Mouse (Mus musculus): ENCODE data around the gene Ptprd. TPM values are rescaled to one million over a fixed set of nuclear protein-coding genes. Genes with fewer than 3 reads are reported as not detected.

The Ptprd gene
- polyA plus RNA-seq, 1 experiment from 2014 or later: 161 TPM

DNA sequence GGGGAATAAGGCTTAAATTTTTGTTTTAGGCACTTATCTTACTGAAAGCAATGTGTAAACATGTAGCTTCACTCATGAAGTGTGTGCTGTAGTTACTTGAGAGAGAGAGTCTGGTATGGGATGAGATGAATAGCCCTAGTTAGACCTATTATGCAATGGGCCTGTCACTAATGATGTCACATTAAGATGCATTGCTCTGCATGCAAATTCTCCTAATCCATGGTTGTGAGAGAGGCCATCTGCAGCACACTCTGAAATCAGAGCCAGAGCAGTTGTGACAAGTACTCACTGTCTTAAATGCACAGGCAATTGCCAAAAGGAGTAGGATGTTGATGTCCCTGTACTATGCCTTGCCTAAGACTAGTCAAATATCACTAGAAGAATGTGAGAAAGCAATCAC is 850.0 kb downstream of the Ptprd start:
- no peak overlapping the region for H3K4me3 ChIP-seq (replicated peaks; ENCODE audit: low read length)
- no peaks in the 10 kb centered on the region for H3K27me3 ChIP-seq (replicated peaks; ENCODE audit: control insufficient read depth, insufficient read depth, low read length)
- no peaks in the 10 kb centered on the region for H3K36me3 ChIP-seq (ENCODE audit: control insufficient read depth, insufficient read depth)
- no peaks in the 10 kb centered on the region for H3K9me3 ChIP-seq (ENCODE audit: control insufficient read depth, low read length)
- H3K4me1 ChIP-seq (replicated peaks; ENCODE audit: control insufficient read depth, insufficient read depth, low read length): 0 out of 2 replicates have a peak, but pooled peaks cover 2% of the 10 kb centered on the region
- no peak overlapping the region for H3K27ac ChIP-seq (ENCODE audit: low read length)
- H3K4me2 ChIP-seq (ENCODE audit: low read length): no peak overlapping the region
- H3K9ac ChIP-seq (replicated peaks; ENCODE audit: low read depth, low read length): no peak overlapping the region
- ATAC-seq: peak; percentile 87

GRCm38 (mm10) chr4:77327198-77327597 is 884.6 kb downstream of the Ptprd start:
- H3K27ac ChIP-seq (ENCODE audit: low read length): no peak overlapping the region
- ATAC-seq: no peak
- no peaks in the 10 kb centered on the region for H3K36me3 ChIP-seq (ENCODE audit: control insufficient read depth, insufficient read depth)
- no peaks in the 10 kb centered on the region for H3K27me3 ChIP-seq (replicated peaks; ENCODE audit: control insufficient read depth, insufficient read depth, low read length)
- no peaks in the 10 kb centered on the region for H3K9me3 ChIP-seq (ENCODE audit: control insufficient read depth, low read length)
- no peak overlapping the region for H3K9ac ChIP-seq (replicated peaks; ENCODE audit: low read depth, low read length)
- H3K4me3 ChIP-seq (replicated peaks; ENCODE audit: low read length): no peak overlapping the region
- 87% methylated on average over 4 of the region's 4 CpGs for WGBS
- H3K4me2 ChIP-seq (ENCODE audit: low read length): no peak overlapping the region
- no peaks in the 10 kb centered on the region for H3K4me1 ChIP-seq (replicated peaks; ENCODE audit: control insufficient read depth, insufficient read depth, low read length)

DNA sequence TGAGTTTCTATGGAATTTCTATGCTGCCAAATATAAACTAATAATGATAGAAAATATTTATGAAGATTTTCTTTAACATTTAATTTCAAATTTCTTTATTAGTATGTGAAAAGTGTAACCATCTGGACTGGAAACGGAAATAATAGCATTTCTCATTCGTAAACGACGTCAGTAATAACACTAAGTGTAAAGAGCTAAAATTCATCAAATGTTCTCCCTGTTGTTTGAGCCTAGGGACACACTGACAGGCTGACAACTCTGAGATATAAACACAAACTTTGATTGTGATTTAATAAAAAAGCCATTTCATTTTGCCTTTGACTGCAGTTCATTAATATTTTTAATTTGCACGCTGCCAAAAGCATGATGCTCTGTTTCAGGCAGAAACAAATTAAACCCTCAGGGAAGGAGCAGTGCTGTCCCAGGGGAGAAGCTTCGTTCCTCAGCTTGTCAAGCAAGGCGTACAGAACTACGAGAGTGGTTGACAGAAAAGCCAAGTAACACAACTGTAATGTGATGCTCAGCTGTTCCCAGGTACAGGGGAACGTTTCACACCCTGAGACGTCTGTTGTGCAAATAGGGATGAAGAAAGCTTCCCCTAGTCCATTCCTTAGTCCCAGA is 894.6 kb downstream of the Ptprd start:
- Histone ChIP-seq H3K36me3 (ENCODE audit: control insufficient read depth, insufficient read depth) (no peaks in the 10 kb centered on the region), H3K4me2 (ENCODE audit: low read length) (no peak overlapping the region), H3K4me3 (replicated peaks; ENCODE audit: low read length) (no peak overlapping the region), H3K9ac (replicated peaks; ENCODE audit: low read depth, low read length) (no peak overlapping the region), H3K27ac (ENCODE audit: low read length) (no peak overlapping the region), H3K27me3 (replicated peaks; ENCODE audit: control insufficient read depth, insufficient read depth, low read length) (no peaks in the 10 kb centered on the region), H3K9me3 (ENCODE audit: control insufficient read depth, low read length) (no peaks in the 10 kb centered on the region), H3K4me1 (replicated peaks; ENCODE audit: control insufficient read depth, insufficient read depth, low read length) (peaks cover 5% of the 10 kb centered on the region)
- peak; percentile 70 for ATAC-seq
- 17% methylated on average over 10 of the region's 10 CpGs for WGBS

DNA sequence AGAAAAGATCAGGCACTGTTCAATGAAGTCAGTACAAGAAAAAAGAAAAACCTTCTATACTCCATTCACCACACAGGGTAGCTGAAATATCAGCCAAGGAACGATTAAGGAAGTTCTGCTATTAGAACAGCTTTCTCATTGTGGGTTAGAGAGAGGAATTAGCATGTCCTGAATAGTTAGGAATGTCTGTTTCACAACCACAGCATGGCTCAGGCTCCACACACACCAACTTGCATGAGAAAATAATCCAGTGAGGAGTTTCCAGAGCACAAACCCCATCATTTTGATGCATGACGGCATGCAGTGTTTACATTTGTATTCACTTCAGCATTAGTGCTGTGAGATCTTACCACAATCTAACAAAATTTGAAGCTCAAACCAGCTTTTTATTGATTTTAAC is 895.1 kb downstream of the Ptprd start:
- H3K4me3 ChIP-seq (replicated peaks; ENCODE audit: low read length): no peak overlapping the region
- H3K9ac ChIP-seq (replicated peaks; ENCODE audit: low read depth, low read length): no peak overlapping the region
- no peaks in the 10 kb centered on the region for H3K9me3 ChIP-seq (ENCODE audit: control insufficient read depth, low read length)
- H3K4me2 ChIP-seq (ENCODE audit: low read length): no peak overlapping the region
- no peaks in the 10 kb centered on the region for H3K36me3 ChIP-seq (ENCODE audit: control insufficient read depth, insufficient read depth)
- H3K4me1 ChIP-seq (replicated peaks; ENCODE audit: control insufficient read depth, insufficient read depth, low read length): peaks cover 5% of the 10 kb centered on the region
- 15% methylated on average over 2 of the region's 2 CpGs for WGBS
- ATAC-seq: peak; percentile 92
- H3K27ac ChIP-seq (ENCODE audit: low read length): no peak overlapping the region
- no peaks in the 10 kb centered on the region for H3K27me3 ChIP-seq (replicated peaks; ENCODE audit: control insufficient read depth, insufficient read depth, low read length)

DNA sequence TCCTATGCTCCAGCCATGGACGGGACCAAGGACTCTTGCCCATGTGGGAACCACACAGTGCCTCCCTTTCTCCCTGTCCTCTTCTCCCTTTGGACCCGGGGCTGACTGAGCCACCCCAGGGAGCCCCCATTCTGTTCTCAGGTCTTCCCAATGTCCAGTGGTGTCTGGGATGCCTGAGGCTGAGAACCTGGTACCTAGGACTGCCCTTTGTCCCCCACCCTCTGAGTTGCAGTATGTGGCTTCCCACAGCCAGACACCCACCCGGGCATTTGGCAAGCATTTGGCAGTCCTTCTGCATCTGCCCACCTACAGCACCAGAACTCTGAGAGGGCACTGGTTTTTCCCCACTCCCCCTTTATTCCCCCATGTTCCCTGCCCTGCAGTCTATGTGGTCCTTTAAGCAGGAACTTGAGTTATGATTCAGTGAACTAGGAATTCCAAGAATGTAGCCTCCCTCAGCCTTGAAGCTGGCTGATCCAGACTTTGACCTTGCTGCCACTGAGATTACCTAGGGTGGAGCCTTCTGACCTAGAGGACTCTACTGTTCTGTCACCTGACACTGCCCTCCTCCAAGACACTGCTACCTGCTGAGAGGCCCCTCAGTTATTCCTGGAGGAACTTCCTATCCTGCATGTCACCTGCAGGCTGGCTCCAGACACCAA is 901.5 kb downstream of the Ptprd start:
- Histone ChIP-seq H3K36me3 (ENCODE audit: control insufficient read depth, insufficient read depth) (no peaks in the 10 kb centered on the region), H3K4me3 (replicated peaks; ENCODE audit: low read length) (no peak overlapping the region), H3K27ac (ENCODE audit: low read length) (no peak overlapping the region), H3K27me3 (replicated peaks; ENCODE audit: control insufficient read depth, insufficient read depth, low read length) (no peaks in the 10 kb centered on the region), H3K4me2 (ENCODE audit: low read length) (no peak overlapping the region), H3K9me3 (ENCODE audit: control insufficient read depth, low read length) (no peaks in the 10 kb centered on the region), H3K4me1 (replicated peaks; ENCODE audit: control insufficient read depth, insufficient read depth, low read length) (no peaks in the 10 kb centered on the region), H3K9ac (replicated peaks; ENCODE audit: low read depth, low read length) (no peak overlapping the region)
- ATAC-seq: no peak
- WGBS: 87% methylated on average over 3 of the region's 3 CpGs

DNA sequence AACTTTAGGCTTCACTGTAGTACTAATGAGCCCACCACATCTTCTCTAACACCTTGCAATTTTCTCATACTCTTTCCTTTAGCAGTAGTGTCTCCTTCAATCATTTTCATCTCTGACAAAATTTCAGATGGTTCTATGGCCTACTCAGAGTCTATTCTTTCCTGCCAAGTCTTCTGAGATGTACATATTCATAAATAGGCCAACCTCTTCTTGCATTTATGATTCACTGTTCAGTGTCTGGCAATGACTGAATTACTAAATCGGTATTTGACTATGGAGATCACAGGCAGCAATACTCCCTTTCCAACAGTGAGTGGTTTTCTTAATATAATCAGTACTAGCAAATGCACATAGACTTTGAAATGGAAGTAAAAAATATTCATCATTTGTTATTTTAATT is 928.3 kb downstream of the Ptprd start:
- 82% methylated on average over 1 of the region's 1 CpGs for WGBS
- no peak overlapping the region for H3K27ac ChIP-seq (ENCODE audit: low read length)
- H3K9ac ChIP-seq (replicated peaks; ENCODE audit: low read depth, low read length): no peak overlapping the region
- ATAC-seq: no peak
- no peak overlapping the region for H3K4me2 ChIP-seq (ENCODE audit: low read length)
- H3K4me3 ChIP-seq (replicated peaks; ENCODE audit: low read length): no peak overlapping the region
- no peaks in the 10 kb centered on the region for H3K4me1 ChIP-seq (replicated peaks; ENCODE audit: control insufficient read depth, insufficient read depth, low read length)
- no peaks in the 10 kb centered on the region for H3K9me3 ChIP-seq (ENCODE audit: control insufficient read depth, low read length)
- H3K36me3 ChIP-seq (ENCODE audit: control insufficient read depth, insufficient read depth): no peaks in the 10 kb centered on the region
- no peaks in the 10 kb centered on the region for H3K27me3 ChIP-seq (replicated peaks; ENCODE audit: control insufficient read depth, insufficient read depth, low read length)

- 36% methylated on average over 4 of the region's 4 CpGs for WGBS
- no peak for ATAC-seq
These were observed 933.8 kb downstream of the Ptprd start for GRCm38 (mm10) chr4:77277913-77278312.

GRCm38 (mm10) chr4:77259972-77260290 is 951.8 kb downstream of the Ptprd start:
- H3K4me3 ChIP-seq (replicated peaks; ENCODE audit: low read length): no peak overlapping the region
- H3K9ac ChIP-seq (replicated peaks; ENCODE audit: low read depth, low read length): no peak overlapping the region
- 26% methylated on average over 1 of the region's 1 CpGs for WGBS
- no peaks in the 10 kb centered on the region for H3K9me3 ChIP-seq (ENCODE audit: control insufficient read depth, low read length)
- no peak overlapping the region for H3K4me2 ChIP-seq (ENCODE audit: low read length)
- no peaks in the 10 kb centered on the region for H3K36me3 ChIP-seq (ENCODE audit: control insufficient read depth, insufficient read depth)
- no peak overlapping the region for H3K27ac ChIP-seq (ENCODE audit: low read length)
- no peaks in the 10 kb centered on the region for H3K27me3 ChIP-seq (replicated peaks; ENCODE audit: control insufficient read depth, insufficient read depth, low read length)
- ATAC-seq: no peak
- peaks cover 7% of the 10 kb centered on the region for H3K4me1 ChIP-seq (replicated peaks; ENCODE audit: control insufficient read depth, insufficient read depth, low read length)

More at GRCm38 (mm10) chr4:77277913-77278312, 933.8 kb downstream of the Ptprd start:
- Histone ChIP-seq H3K4me2 (ENCODE audit: low read length) (no peak overlapping the region), H3K9me3 (ENCODE audit: control insufficient read depth, low read length) (no peaks in the 10 kb centered on the region), H3K4me3 (replicated peaks; ENCODE audit: low read length) (no peak overlapping the region), H3K27me3 (replicated peaks; ENCODE audit: control insufficient read depth, insufficient read depth, low read length) (no peaks in the 10 kb centered on the region), H3K4me1 (replicated peaks; ENCODE audit: control insufficient read depth, insufficient read depth, low read length) (no peaks in the 10 kb centered on the region), H3K27ac (ENCODE audit: low read length) (no peak overlapping the region), H3K36me3 (ENCODE audit: control insufficient read depth, insufficient read depth) (no peaks in the 10 kb centered on the region), H3K9ac (replicated peaks; ENCODE audit: low read depth, low read length) (no peak overlapping the region)

GRCm38 (mm10) chr4:77259250-77259971 is 952.4 kb downstream of the Ptprd start:
- WGBS: 29% methylated on average over 8 of the region's 8 CpGs
- Histone ChIP-seq H3K4me3 (replicated peaks; ENCODE audit: low read length) (no peak overlapping the region), H3K4me1 (replicated peaks; ENCODE audit: control insufficient read depth, insufficient read depth, low read length) (peaks cover 7% of the 10 kb centered on the region), H3K9ac (replicated peaks; ENCODE audit: low read depth, low read length) (no peak overlapping the region), H3K36me3 (ENCODE audit: control insufficient read depth, insufficient read depth) (no peaks in the 10 kb centered on the region), H3K27ac (ENCODE audit: low read length) (no peak overlapping the region), H3K9me3 (ENCODE audit: control insufficient read depth, low read length) (no peaks in the 10 kb centered on the region), H3K27me3 (replicated peaks; ENCODE audit: control insufficient read depth, insufficient read depth, low read length) (no peaks in the 10 kb centered on the region), H3K4me2 (ENCODE audit: low read length) (no peak overlapping the region; the same call in 1 of the 2 replicates)
- peak; percentile 95 for ATAC-seq
